Mouse (Mus musculus) heart, embryonic 14.5 days (tissue): ENCODE measurements around the gene Ltb4r1. TPM values are rescaled to one million over a fixed set of nuclear protein-coding genes. Genes with fewer than 3 reads are reported as not detected.
"Not testable (repeated sequence)": the region's sequence is repeated elsewhere in the genome, so short reads cannot be mapped to it uniquely, and the experiment has no call there.

ENCODE experiments used
- ATAC-seq: fragments of 200-750 bp; cut with Nextera tagmentation; 2 replicates; pipeline ENCODE4 v1.8.0; 2017; ENCODE audit warnings: low read depth, moderate TSS enrichment; ENCODE audit not compliant: insufficient number of reproducible peaks, insufficient read depth, low FRiP score
- H3K27ac ChIP-seq, 2 experiments: fragments of 200-500 bp in 1 of 2; fragments of 300-500 bp in 1 of 2; sonication (generic) in 1 of 2; replicated peaks in 1 of 2; 2 replicates each; pipeline ENCODE4 v1.5.1; 2012 to 2014; ENCODE audit warnings: low read depth in 2 of 2, low read length in 2 of 2, control low read depth in 1 of 2, mild to moderate bottlenecking in 1 of 2, mixed read lengths in 1 of 2; ENCODE audit not compliant: control insufficient read depth in 1 of 2, insufficient read depth in 1 of 2
- H3K27me3 ChIP-seq: fragments of 300-500 bp; sonication (generic); 2 replicates; pipeline ENCODE4 v1.6.1; 2014; ENCODE audit warnings: mild to moderate bottlenecking, low read length, control low read depth; ENCODE audit not compliant: control insufficient read depth, insufficient read depth
- H3K36me3 ChIP-seq: fragments of 300-500 bp; sonication (generic); 2 replicates; pipeline ENCODE4 v1.6.1; 2014; ENCODE audit warnings: mild to moderate bottlenecking, control low read depth, low read length, mixed read lengths; ENCODE audit not compliant: control insufficient read depth, insufficient read depth
- H3K4me1 ChIP-seq, 2 experiments: fragments of 200-500 bp in 1 of 2; fragments of 300-500 bp in 1 of 2; sonication (generic) in 1 of 2; 2 replicates each; pipeline ENCODE4 v1.6.1; 2012 to 2014; ENCODE audit warnings: low read length in 2 of 2, control low read depth in 1 of 2, mixed read lengths in 1 of 2; ENCODE audit not compliant: control insufficient read depth in 2 of 2, insufficient read depth in 2 of 2
- H3K4me2 ChIP-seq: fragments of 300-500 bp; sonication (generic); 2 replicates; pipeline ENCODE4 v1.6.1; 2014; ENCODE audit warnings: mild to moderate bottlenecking, low read length
- H3K4me3 ChIP-seq, 2 experiments: fragments of 200-500 bp in 1 of 2; fragments of 300-500 bp in 1 of 2; sonication (generic) in 1 of 2; 2 replicates each; pipeline ENCODE4 v1.5.1; 2012 to 2014; ENCODE audit warnings: low read length in 2 of 2, mild to moderate bottlenecking in 2 of 2, control low read depth in 1 of 2, low read depth in 1 of 2, moderate library complexity in 1 of 2; ENCODE audit not compliant: control insufficient read depth in 1 of 2, insufficient read depth in 1 of 2
- H3K9ac ChIP-seq: fragments of 300-500 bp; sonication (generic); 2 replicates; pipeline ENCODE4 v1.6.1; 2014; ENCODE audit warnings: mild to moderate bottlenecking, low read length
- H3K9me3 ChIP-seq: fragments of 300-500 bp; sonication (generic); 2 replicates; pipeline ENCODE4 v1.6.1; 2016; ENCODE audit warnings: low read length, control low read depth; ENCODE audit not compliant: control insufficient read depth
- WGBS: fragments of 180-500 bp; shearing (Covaris S2); extraction: QIAGEN DNeasy Blood & Tissue Kit; methylation state at CpG from one replicate; pipeline ENCODE4 v1.1.7; 2014; 5-methylcytosine and 5-hydroxymethylcytosine counted together
- polyA plus RNA-seq: library from polyadenylated mRNA; unstranded; fragments of >200 nt; fragmentation: Nextera tagmentation; extraction: Ambion mirVana; gene quantifications from 2 replicates; pipeline ENCODE4 v1.2.1, GENCODE M21; 2014

The Ltb4r1 gene
- polyA plus RNA-seq, 1 experiment from 2014 or later = 0.28 TPM

DNA sequence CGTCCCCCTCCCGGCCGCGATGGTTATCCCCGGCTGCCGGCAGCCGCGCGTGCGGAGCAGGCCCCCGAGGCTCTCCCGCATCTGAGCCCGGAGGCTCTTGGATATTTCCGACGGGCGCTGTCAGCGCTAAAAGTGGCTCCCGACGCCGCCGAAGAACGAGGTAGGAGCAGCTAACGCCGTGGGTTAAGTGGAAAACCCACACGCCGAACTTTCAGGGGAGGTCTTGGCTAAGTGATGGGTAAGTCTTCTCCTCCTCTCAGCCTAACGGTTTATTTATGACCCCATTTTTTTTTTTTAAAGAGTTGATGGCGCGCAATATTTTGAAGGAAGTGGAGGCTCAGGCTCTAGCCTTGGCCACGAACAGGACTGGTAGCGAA is 19.9 kb upstream of the Ltb4r1 start:
- peaks cover 53% of the 10 kb centered on the region for H3K36me3 ChIP-seq
- no peaks in the 10 kb centered on the region for H3K27me3 ChIP-seq
- peak overlapping the region; percentile 79 to 93 for H3K4me3 ChIP-seq
- H3K9me3 ChIP-seq = no peaks in the 10 kb centered on the region
- under 1% methylated on average over 31 of the region's 31 CpGs for WGBS
- H3K27ac ChIP-seq = peak overlapping the region in 1 of 2 experiments; percentile 44; a peak in 2 of 4 replicates
- H3K4me2 ChIP-seq = peak overlapping the region; percentile 98
- H3K4me1 ChIP-seq = peaks cover 8 to 22% of the 10 kb centered on the region in 2 experiments; a peak in 3 of 4 replicates
- no peak; the same call in 1 of the 2 replicates for ATAC-seq
- peak overlapping the region; percentile 91 for H3K9ac ChIP-seq

DNA sequence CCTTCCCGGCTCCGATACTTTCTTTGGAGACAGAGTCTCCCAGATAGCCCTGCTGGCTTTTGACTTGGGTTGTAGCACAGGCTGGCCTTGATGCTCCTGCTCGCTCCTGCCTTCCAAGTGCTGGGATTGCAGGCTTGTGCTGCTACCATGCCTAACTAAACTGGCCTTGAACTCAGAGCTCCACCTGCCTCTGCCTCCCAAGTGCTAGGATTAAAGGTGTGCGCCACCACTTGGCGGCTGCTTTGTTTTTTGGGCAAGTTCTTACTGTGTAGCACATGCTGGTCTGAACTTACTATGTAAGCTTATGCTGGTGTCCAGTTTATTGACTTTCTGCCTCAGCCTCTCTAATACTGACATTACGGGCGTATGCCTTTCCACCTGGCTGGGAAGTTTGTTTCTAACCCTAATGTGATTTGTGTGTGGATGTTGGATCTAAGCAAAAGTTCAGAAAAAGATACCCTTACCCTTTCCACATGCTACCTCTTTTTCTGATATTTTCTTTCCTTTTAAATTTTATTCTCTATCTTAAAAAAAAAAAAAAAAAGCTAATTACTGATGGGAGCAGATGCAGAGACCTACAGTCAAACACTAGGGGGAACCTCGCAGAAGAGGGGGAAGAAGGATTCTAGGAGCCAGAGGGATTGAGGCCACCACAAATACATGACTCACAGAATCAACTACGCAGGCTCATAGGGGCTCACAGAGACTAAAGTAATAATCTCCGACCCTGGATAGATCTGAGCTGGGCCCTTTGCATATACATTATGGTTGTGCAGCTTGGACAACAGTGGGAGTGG is 18.5 kb upstream of the Ltb4r1 start:
- H3K9me3 ChIP-seq = no peaks in the 10 kb centered on the region
- peaks cover 53% of the 10 kb centered on the region for H3K36me3 ChIP-seq
- H3K27me3 ChIP-seq = no peaks in the 10 kb centered on the region
- 0 out of 2 replicates have a peak overlapping the region, but pooled peaks have one; percentile 98 for H3K4me2 ChIP-seq
- no peak overlapping the region for H3K9ac ChIP-seq
- 91% methylated on average over 10 of the region's 10 CpGs for WGBS
- no peak overlapping the region for H3K4me3 ChIP-seq
- no peak for ATAC-seq
- H3K4me1 ChIP-seq = peaks cover 8 to 22% of the 10 kb centered on the region in 2 experiments; a peak in 3 of 4 replicates
- H3K27ac ChIP-seq = no peak overlapping the region

DNA sequence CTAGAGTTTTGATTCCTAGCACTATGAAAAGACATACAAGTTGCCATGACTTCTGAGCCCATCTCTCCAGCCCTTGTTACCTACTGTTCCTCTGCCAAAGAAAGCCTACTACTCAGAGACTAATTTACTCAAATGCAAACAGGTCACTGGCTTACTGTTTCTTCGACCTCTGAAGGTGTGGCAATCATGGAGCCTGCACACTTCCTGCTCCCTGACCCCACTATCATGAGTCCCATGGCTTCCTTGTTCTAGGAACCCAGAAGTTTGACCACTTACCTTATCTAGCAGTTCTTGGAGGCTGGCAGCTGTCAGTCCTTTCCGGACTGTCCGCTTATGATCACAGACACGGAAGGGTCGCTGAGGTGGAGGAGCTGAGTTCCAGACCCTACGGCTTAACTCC is 8.2 kb upstream of the Ltb4r1 start:
- Histone ChIP-seq H3K4me2 (peak overlapping the region; percentile 4; the same call in 1 of the 2 replicates), H3K36me3 (peaks cover 37% of the 10 kb centered on the region), H3K4me1 (peaks cover 7 to 17% of the 10 kb centered on the region in 2 experiments), H3K27ac (no peak overlapping the region), H3K9me3 (no peaks in the 10 kb centered on the region), H3K4me3 (no peak overlapping the region), H3K27me3 (peaks cover 15% of the 10 kb centered on the region), H3K9ac (no peak overlapping the region)
- no peak for ATAC-seq
- 27% methylated on average over 6 of the region's 6 CpGs for WGBS

DNA sequence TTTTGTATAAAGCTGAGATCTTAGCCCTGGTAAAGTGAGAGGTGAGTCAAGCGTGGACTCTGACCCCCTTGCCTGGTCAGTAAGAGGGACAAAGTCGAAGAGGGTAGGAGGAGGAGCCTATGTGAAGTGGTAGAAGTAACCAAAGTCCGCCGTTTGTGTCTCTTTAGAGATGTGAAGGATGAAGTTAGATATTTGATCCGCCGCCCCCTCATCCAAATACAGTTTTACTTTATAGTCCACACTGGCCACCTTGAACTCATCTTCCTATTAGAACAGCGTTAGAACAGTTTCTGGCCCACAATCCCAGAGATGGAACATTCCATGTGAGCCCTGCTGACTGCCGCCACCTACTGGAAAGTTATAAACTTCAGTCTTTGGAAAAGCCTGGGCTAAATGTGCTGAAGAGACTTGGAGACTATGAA is 7.4 kb upstream of the Ltb4r1 start, which contains the start of gene Cideb:
TSS of gene Cideb (minus strand) at position 96 of the 422 bp plus-strand sequence.
- H3K4me1 ChIP-seq = peaks cover 15 to 25% of the 10 kb centered on the region in 2 experiments
- ATAC-seq = no peak
- H3K4me3 ChIP-seq = no peak within 1 kb of the TSS
- no peaks in the 10 kb centered on the region for H3K9me3 ChIP-seq
- H3K27ac ChIP-seq = no peak within 1 kb of the TSS
- no peak within 1 kb of the TSS for H3K9ac ChIP-seq
- WGBS = 6% methylated on average over 8 of the region's 8 CpGs
- H3K27me3 ChIP-seq = peaks cover 15% of the 10 kb centered on the region
- H3K4me2 ChIP-seq = peak within 1 kb of the TSS; percentile 48
- peaks cover 29% of the 10 kb centered on the region for H3K36me3 ChIP-seq

DNA sequence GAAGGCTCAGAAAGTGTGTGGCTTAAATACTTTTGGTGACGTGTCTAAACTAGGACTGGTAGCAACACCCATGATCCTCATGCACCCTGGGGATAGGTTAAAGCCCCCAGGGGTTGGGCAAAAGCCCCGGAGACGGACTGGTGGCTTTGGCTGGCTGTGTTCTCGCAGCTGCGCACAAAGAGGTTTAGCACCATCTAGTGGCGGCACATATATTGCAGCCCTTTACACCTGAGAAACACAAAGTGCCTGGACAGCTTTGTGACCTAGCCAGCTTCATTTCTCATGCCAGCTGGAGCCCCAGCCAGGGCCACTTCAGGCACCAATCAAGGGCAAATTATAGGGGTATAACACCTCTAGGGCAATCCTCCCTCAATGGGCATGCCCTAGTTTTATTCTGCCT is 5.6 kb upstream of the Ltb4r1 start:
- H3K27me3 ChIP-seq = peaks cover 15% of the 10 kb centered on the region
- H3K27ac ChIP-seq, H3K9me3 ChIP-seq, ATAC-seq: not testable (repeated sequence)
- WGBS = 2% methylated on average over 6 of the region's 6 CpGs
- peak overlapping the region; percentile 61 for H3K4me2 ChIP-seq
- H3K4me3 ChIP-seq = peak overlapping the region in 1 of 2 experiments; percentile 20; a peak in 3 of 4 replicates
- H3K36me3 ChIP-seq = peaks cover 11% of the 10 kb centered on the region
- peaks cover 22 to 29% of the 10 kb centered on the region in 2 experiments for H3K4me1 ChIP-seq
- peak overlapping the region; percentile 57; the same call in 1 of the 2 replicates for H3K9ac ChIP-seq

DNA sequence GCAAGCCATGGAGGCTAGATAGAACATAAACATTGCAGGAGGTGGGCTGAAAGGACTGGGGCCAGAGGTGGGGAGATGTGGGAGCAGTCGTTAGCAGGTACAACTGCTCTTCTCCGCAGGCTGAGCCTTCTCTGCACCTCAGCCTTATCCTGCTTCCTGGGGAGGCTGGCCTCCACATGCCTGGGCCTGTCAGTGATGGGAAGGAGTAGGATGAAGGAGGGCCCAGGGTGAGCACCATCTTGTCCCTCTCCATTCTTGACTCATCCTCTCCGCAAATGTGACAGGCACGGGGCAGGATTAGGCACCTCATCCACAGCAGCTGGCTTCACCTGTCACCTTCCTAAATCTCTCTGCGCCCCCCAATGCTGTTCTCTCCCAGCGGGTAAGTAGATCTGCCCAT is 4.6 kb upstream of the Ltb4r1 start, which contains the start of gene Ltb4r2:
TSS of gene Ltb4r2 (plus strand) at position 266 of the 400 bp plus-strand sequence.
- H3K9me3 ChIP-seq = no peaks in the 10 kb centered on the region
- no peak for ATAC-seq
- H3K4me1 ChIP-seq = peaks cover 22 to 29% of the 10 kb centered on the region in 2 experiments
- H3K27ac ChIP-seq = 0 out of 4 replicates have a peak within 1 kb of the TSS, but pooled peaks of 1 of the 2 experiments have one; percentile 36
- 71% methylated on average over 6 of the region's 6 CpGs for WGBS
- H3K4me2 ChIP-seq = peak within 1 kb of the TSS; percentile 99
- peaks cover 21% of the 10 kb centered on the region for H3K27me3 ChIP-seq
- H3K4me3 ChIP-seq = peak within 1 kb of the TSS; percentile 48 to 54
- peak within 1 kb of the TSS; percentile 78 for H3K9ac ChIP-seq
- H3K36me3 ChIP-seq = peaks cover 2% of the 10 kb centered on the region; the same call in 1 of the 2 replicates

DNA sequence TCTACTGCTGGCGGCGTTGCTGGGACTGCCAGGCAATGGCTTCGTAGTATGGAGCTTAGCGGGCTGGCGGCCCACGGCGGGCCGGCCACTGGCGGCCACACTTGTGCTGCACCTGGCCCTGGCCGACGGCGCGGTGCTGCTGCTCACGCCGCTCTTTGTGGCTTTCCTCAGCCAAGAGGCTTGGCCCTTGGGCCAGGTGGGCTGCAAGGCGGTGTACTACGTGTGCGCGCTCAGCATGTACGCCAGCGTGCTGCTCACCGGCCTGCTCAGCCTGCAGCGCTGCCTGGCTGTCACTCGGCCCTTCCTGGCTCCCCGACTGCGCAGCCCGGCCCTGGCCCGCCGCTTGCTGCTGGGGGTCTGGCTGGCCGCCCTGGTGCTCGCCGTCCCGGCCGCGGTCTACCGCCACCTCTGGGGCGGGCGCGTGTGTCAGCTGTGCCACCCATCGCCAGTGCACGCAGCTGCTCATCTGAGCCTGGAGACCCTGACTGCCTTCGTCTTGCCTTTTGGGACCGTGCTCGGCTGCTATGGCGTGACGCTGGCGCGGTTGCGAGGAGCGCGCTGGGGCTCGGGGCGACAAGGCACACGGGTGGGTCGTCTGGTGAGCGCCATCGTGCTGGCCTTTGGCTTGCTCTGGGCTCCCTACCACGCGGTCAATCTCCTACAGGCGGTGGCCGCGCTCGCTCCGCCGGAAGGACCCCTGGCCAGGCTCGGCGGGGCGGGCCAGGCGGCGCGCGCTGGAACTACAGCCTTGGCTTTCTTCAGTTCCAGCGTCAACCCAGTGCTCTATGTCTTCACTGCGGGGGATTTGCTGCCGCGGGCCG is 3.6 kb upstream of the Ltb4r1 start:
- Histone ChIP-seq H3K36me3 (no peaks in the 10 kb centered on the region), H3K9ac (peak overlapping the region; percentile 78), H3K27ac (0 out of 4 replicates have a peak overlapping the region, but pooled peaks of 1 of the 2 experiments have one; percentile 36), H3K4me1 (peaks cover 22 to 29% of the 10 kb centered on the region in 2 experiments), H3K27me3 (peaks cover 27% of the 10 kb centered on the region), H3K9me3 (no peaks in the 10 kb centered on the region), H3K4me3 (peak overlapping the region; percentile 48 to 54), H3K4me2 (peak overlapping the region; percentile 99)
- WGBS = under 1% methylated on average over 77 of the region's 77 CpGs
- peak; percentile 55 for ATAC-seq
